Mouse (Mus musculus): Measurements from ENCODE around the gene Fkbp15. TPM values are rescaled to one million over a fixed set of nuclear protein-coding genes. Genes with fewer than 3 reads are reported as not detected.

The Fkbp15 gene
- polyA plus RNA-seq, 1 experiment from 2014 or later: 24.1 TPM

GRCm38 (mm10) chr4:62313641-62314211 is 46.6 kb downstream of the Fkbp15 start:
- Histone ChIP-seq H3K27ac (ENCODE audit: low read depth, low read length) (no peak overlapping the region), H3K9me3 (ENCODE audit: control insufficient read depth, low read length) (no peaks in the 10 kb centered on the region), H3K36me3 (ENCODE audit: control insufficient read depth, insufficient read depth, low read length) (peaks cover 12% of the 10 kb centered on the region), H3K9ac (replicated peaks; ENCODE audit: low read depth, low read length) (no peak overlapping the region), H3K4me1 (ENCODE audit: control insufficient read depth, insufficient read depth, low read length) (no peaks in the 10 kb centered on the region), H3K4me3 (ENCODE audit: low read depth, low read length) (no peak overlapping the region), H3K27me3 (ENCODE audit: control insufficient read depth, insufficient read depth, low read length) (no peaks in the 10 kb centered on the region), H3K4me2 (ENCODE audit: low read depth, low read length) (no peak overlapping the region)
- ATAC-seq (ENCODE audit: low read depth): no peak
- WGBS: 87% methylated on average over 9 of the region's 9 CpGs

GRCm38 (mm10) chr4:62312821-62313220 is 47.5 kb downstream of the Fkbp15 start:
- no peaks in the 10 kb centered on the region for H3K27me3 ChIP-seq (ENCODE audit: control insufficient read depth, insufficient read depth, low read length)
- WGBS: 97% methylated on average over 2 of the region's 2 CpGs
- no peak overlapping the region for H3K9ac ChIP-seq (replicated peaks; ENCODE audit: low read depth, low read length)
- ATAC-seq (ENCODE audit: low read depth): no peak
- no peaks in the 10 kb centered on the region for H3K4me1 ChIP-seq (ENCODE audit: control insufficient read depth, insufficient read depth, low read length)
- H3K4me2 ChIP-seq (ENCODE audit: low read depth, low read length): no peak overlapping the region
- peaks cover 12% of the 10 kb centered on the region for H3K36me3 ChIP-seq (ENCODE audit: control insufficient read depth, insufficient read depth, low read length)
- no peaks in the 10 kb centered on the region for H3K9me3 ChIP-seq (ENCODE audit: control insufficient read depth, low read length)
- no peak overlapping the region for H3K27ac ChIP-seq (ENCODE audit: low read depth, low read length)
- H3K4me3 ChIP-seq (ENCODE audit: low read depth, low read length): no peak overlapping the region

- no peak for ATAC-seq (ENCODE audit: low read depth)
- H3K36me3 ChIP-seq (ENCODE audit: control insufficient read depth, insufficient read depth, low read length): peaks cover 28% of the 10 kb centered on the region
- no peak overlapping the region for H3K4me2 ChIP-seq (ENCODE audit: low read depth, low read length)
Measured at GRCm38 (mm10) chr4:62308406-62308805, 51.9 kb downstream of the Fkbp15 start.

GRCm38 (mm10) chr4:62306840-62307239 is 53.5 kb downstream of the Fkbp15 start:
- H3K4me3 ChIP-seq (ENCODE audit: low read depth, low read length): no peak overlapping the region
- H3K27me3 ChIP-seq (ENCODE audit: control insufficient read depth, insufficient read depth, low read length): no peaks in the 10 kb centered on the region
- peaks cover 36% of the 10 kb centered on the region for H3K36me3 ChIP-seq (ENCODE audit: control insufficient read depth, insufficient read depth, low read length)
- no peak overlapping the region for H3K9ac ChIP-seq (replicated peaks; ENCODE audit: low read depth, low read length)
- H3K27ac ChIP-seq (ENCODE audit: low read depth, low read length): no peak overlapping the region
- H3K9me3 ChIP-seq (ENCODE audit: control insufficient read depth, low read length): no peaks in the 10 kb centered on the region
- WGBS: 64% methylated on average over 4 of the region's 4 CpGs
- H3K4me1 ChIP-seq (ENCODE audit: control insufficient read depth, insufficient read depth, low read length): no peaks in the 10 kb centered on the region
- ATAC-seq (ENCODE audit: low read depth): no peak
- H3K4me2 ChIP-seq (ENCODE audit: low read depth, low read length): no peak overlapping the region

More at GRCm38 (mm10) chr4:62308406-62308805, 51.9 kb downstream of the Fkbp15 start:
- Histone ChIP-seq H3K27ac (ENCODE audit: low read depth, low read length) (no peak overlapping the region), H3K4me1 (ENCODE audit: control insufficient read depth, insufficient read depth, low read length) (no peaks in the 10 kb centered on the region), H3K4me3 (ENCODE audit: low read depth, low read length) (no peak overlapping the region), H3K9me3 (ENCODE audit: control insufficient read depth, low read length) (no peaks in the 10 kb centered on the region), H3K27me3 (ENCODE audit: control insufficient read depth, insufficient read depth, low read length) (no peaks in the 10 kb centered on the region), H3K9ac (replicated peaks; ENCODE audit: low read depth, low read length) (no peak overlapping the region)

- Histone ChIP-seq H3K27ac (ENCODE audit: low read depth, low read length) (no peak overlapping the region), H3K9me3 (ENCODE audit: control insufficient read depth, low read length) (no peaks in the 10 kb centered on the region), H3K27me3 (ENCODE audit: control insufficient read depth, insufficient read depth, low read length) (no peaks in the 10 kb centered on the region), H3K4me3 (ENCODE audit: low read depth, low read length) (no peak overlapping the region), H3K4me2 (ENCODE audit: low read depth, low read length) (no peak overlapping the region), H3K4me1 (ENCODE audit: control insufficient read depth, insufficient read depth, low read length) (no peaks in the 10 kb centered on the region), H3K36me3 (ENCODE audit: control insufficient read depth, insufficient read depth, low read length) (peaks cover 37% of the 10 kb centered on the region), H3K9ac (replicated peaks; ENCODE audit: low read depth, low read length) (no peak overlapping the region)
- ATAC-seq (ENCODE audit: low read depth): no peak
- 94% methylated on average over 1 of the region's 1 CpGs for WGBS
Measured at GRCm38 (mm10) chr4:62306301-62306700, 54.0 kb downstream of the Fkbp15 start.

GRCm38 (mm10) chr4:62303288-62303687 is 57.1 kb downstream of the Fkbp15 start:
- no peaks in the 10 kb centered on the region for H3K27me3 ChIP-seq (ENCODE audit: control insufficient read depth, insufficient read depth, low read length)
- WGBS: 91% methylated on average over 1 of the region's 1 CpGs
- no peaks in the 10 kb centered on the region for H3K4me1 ChIP-seq (ENCODE audit: control insufficient read depth, insufficient read depth, low read length)

GRCm38 (mm10) chr4:62302795-62303194 is 57.6 kb downstream of the Fkbp15 start:
- H3K36me3 ChIP-seq (ENCODE audit: control insufficient read depth, insufficient read depth, low read length): peaks cover 53% of the 10 kb centered on the region
- H3K27me3 ChIP-seq (ENCODE audit: control insufficient read depth, insufficient read depth, low read length): no peaks in the 10 kb centered on the region
- no peak overlapping the region for H3K9ac ChIP-seq (replicated peaks; ENCODE audit: low read depth, low read length)
- 68% methylated on average over 2 of the region's 2 CpGs for WGBS
- no peaks in the 10 kb centered on the region for H3K4me1 ChIP-seq (ENCODE audit: control insufficient read depth, insufficient read depth, low read length)
- no peaks in the 10 kb centered on the region for H3K9me3 ChIP-seq (ENCODE audit: control insufficient read depth, low read length)
- H3K4me3 ChIP-seq (ENCODE audit: low read depth, low read length): no peak overlapping the region
- H3K4me2 ChIP-seq (ENCODE audit: low read depth, low read length): no peak overlapping the region
- H3K27ac ChIP-seq (ENCODE audit: low read depth, low read length): no peak overlapping the region
- no peak for ATAC-seq (ENCODE audit: low read depth)

More at GRCm38 (mm10) chr4:62303288-62303687, 57.1 kb downstream of the Fkbp15 start:
- no peaks in the 10 kb centered on the region for H3K9me3 ChIP-seq (ENCODE audit: control insufficient read depth, low read length)
- H3K4me2 ChIP-seq (ENCODE audit: low read depth, low read length): no peak overlapping the region
- H3K27ac ChIP-seq (ENCODE audit: low read depth, low read length): no peak overlapping the region
- ATAC-seq (ENCODE audit: low read depth): no peak
- no peak overlapping the region for H3K9ac ChIP-seq (replicated peaks; ENCODE audit: low read depth, low read length)
- H3K4me3 ChIP-seq (ENCODE audit: low read depth, low read length): no peak overlapping the region
- H3K36me3 ChIP-seq (ENCODE audit: control insufficient read depth, insufficient read depth, low read length): peaks cover 49% of the 10 kb centered on the region

GRCm38 (mm10) chr4:62300001-62300400 is 60.3 kb downstream of the Fkbp15 start:
- H3K9ac ChIP-seq (replicated peaks; ENCODE audit: low read depth, low read length): no peak overlapping the region
- H3K27me3 ChIP-seq (ENCODE audit: control insufficient read depth, insufficient read depth, low read length): no peaks in the 10 kb centered on the region
- H3K36me3 ChIP-seq (ENCODE audit: control insufficient read depth, insufficient read depth, low read length): peaks cover 54% of the 10 kb centered on the region
- ATAC-seq (ENCODE audit: low read depth): no peak
- WGBS: 93% methylated on average over 2 of the region's 2 CpGs
- no peak overlapping the region for H3K4me3 ChIP-seq (ENCODE audit: low read depth, low read length)
- no peaks in the 10 kb centered on the region for H3K4me1 ChIP-seq (ENCODE audit: control insufficient read depth, insufficient read depth, low read length)
- no peak overlapping the region for H3K27ac ChIP-seq (ENCODE audit: low read depth, low read length)
- no peaks in the 10 kb centered on the region for H3K9me3 ChIP-seq (ENCODE audit: control insufficient read depth, low read length)
- H3K4me2 ChIP-seq (ENCODE audit: low read depth, low read length): no peak overlapping the region

GRCm38 (mm10) chr4:62297280-62298130 is 62.8 kb downstream of the Fkbp15 start:
- Histone ChIP-seq H3K4me2 (ENCODE audit: low read depth, low read length) (no peak overlapping the region), H3K27ac (ENCODE audit: low read depth, low read length) (no peak overlapping the region), H3K4me3 (ENCODE audit: low read depth, low read length) (no peak overlapping the region), H3K9me3 (ENCODE audit: control insufficient read depth, low read length) (no peaks in the 10 kb centered on the region), H3K9ac (replicated peaks; ENCODE audit: low read depth, low read length) (no peak overlapping the region), H3K27me3 (ENCODE audit: control insufficient read depth, insufficient read depth, low read length) (no peaks in the 10 kb centered on the region), H3K36me3 (ENCODE audit: control insufficient read depth, insufficient read depth, low read length) (peaks cover 36% of the 10 kb centered on the region), H3K4me1 (ENCODE audit: control insufficient read depth, insufficient read depth, low read length) (no peaks in the 10 kb centered on the region)
- ATAC-seq (ENCODE audit: low read depth): no peak
- WGBS: 80% methylated on average over 3 of the region's 3 CpGs
